Mouse (Mus musculus): Measurements from ENCODE around the gene Lonrf3. TPM values are rescaled to one million over a fixed set of nuclear protein-coding genes. Genes with fewer than 3 reads are reported as not detected.
A peak's percentile ranks its signal among the peaks of the same experiment; 100 is the strongest.

Lonrf3 gene
- 1.2 and 1.7 TPM in 2 replicates for polyA plus RNA-seq (2012; rRNA removed)

DNA sequence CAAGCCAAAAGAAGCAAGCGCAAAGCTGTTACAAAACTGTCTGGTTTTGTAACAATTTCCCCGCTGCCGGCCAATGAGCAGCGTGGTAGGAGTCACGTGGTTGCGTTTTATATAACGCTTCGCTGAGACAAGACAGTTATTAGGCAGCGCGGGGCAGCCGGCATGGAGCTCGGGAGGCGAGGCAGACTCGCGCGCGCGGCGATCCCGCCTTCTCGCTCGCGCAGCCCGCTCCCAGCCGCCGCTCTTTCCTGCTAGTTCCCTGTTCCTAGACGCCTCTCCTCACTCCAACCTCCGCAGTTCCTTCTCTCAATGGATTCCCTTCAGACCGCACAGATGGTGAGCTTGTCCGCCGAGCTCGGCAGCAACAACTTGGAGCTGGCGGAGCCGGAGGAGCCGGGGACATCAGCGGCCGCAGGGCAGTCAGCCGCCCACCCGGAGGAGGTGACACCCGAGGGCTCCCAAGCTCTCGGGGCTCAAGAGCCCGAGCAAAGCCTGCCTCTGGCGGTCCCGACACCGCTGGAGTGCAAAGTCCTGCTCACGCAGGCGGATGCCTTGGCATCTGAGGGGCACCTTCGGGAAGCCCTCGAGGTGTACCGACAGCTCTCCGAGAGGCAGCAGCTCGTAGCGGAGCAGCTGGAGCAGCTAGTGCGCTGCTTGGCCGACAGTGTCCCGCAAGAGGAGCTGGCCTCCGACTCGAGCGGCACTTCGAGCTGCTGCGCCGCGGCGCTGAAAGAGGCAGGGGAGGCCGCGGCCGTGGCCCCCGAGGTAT lies at the start of gene Lonrf3:
Gene Lonrf3 (plus strand): TSS at position 83 of the 769 bp plus-strand sequence.
- peak; percentile 60 for TF ChIP-seq POLR2A (IDR thresholded peaks at IDR 0.05; ENCODE audit: borderline replicate concordance, extremely low read depth, insufficient read depth, insufficient read length, poor library complexity, severe bottlenecking)
- TF ChIP-seq CTCF (IDR thresholded peaks at IDR 0.05; ENCODE audit: borderline replicate concordance, extremely low read depth, insufficient read depth, insufficient read length) = no peak
- DNase-seq (ENCODE audit: low read depth) = peak; percentile 87

- no peak for DNase-seq (ENCODE audit: low read depth)
- TF ChIP-seq POLR2A (IDR thresholded peaks at IDR 0.05; ENCODE audit: borderline replicate concordance, extremely low read depth, insufficient read depth, insufficient read length, poor library complexity, severe bottlenecking) (no peak), CTCF (IDR thresholded peaks at IDR 0.05; ENCODE audit: borderline replicate concordance, extremely low read depth, insufficient read depth, insufficient read length) (no peak)
Measured at GRCm38 (mm10) chrX:36278750-36279149, 49.4 kb upstream of the Lonrf3 start.

- TF ChIP-seq POLR2A (IDR thresholded peaks at IDR 0.05; ENCODE audit: borderline replicate concordance, extremely low read depth, insufficient read depth, insufficient read length, poor library complexity, severe bottlenecking) (no peak), CTCF (IDR thresholded peaks at IDR 0.05; ENCODE audit: borderline replicate concordance, extremely low read depth, insufficient read depth, insufficient read length) (no peak)
- DNase-seq (ENCODE audit: low read depth) = peak; percentile 30
Measured at GRCm38 (mm10) chrX:36311420-36311819, 16.7 kb upstream of the Lonrf3 start.

DNA sequence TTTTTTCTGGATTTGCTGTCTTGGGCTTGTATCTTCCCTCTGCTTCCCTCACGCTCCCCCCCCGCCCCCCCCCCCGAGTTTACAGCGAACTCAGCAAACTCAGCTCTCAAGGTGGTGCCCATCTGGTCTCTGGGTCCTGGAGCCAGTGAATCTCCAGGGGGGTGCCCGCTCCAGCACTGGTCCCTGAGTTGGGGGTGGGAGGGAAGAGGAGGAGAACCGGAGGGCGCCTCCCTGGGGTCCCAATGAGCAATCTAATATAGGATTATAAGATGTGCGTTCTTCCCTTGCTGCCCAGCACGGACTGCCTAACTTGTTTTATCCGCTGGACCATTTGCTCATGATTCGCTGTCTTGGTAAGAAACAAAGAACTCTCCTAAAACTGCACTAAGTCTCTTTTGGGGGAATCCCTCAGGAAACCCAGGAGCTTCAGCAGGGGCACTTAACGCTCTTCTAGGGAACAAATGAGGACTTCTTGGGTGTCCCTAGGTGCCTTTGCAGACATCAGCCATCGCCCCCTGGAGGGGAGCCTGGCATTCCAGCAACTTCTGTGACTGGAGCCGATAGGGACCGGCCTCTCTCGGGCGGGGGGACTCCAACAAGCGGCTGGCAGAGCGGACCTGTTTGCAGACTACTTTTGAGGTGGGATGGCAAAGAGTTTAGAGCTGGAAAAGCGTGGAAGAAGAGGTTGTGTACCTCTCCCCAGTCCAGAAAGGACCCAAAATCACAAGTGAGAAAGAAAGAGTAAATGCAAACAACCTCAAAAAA lies 480 bp upstream of the Lonrf3 start:
- peak; percentile 46 for DNase-seq (ENCODE audit: low read depth)
- TF ChIP-seq CTCF (IDR thresholded peaks at IDR 0.05; ENCODE audit: borderline replicate concordance, extremely low read depth, insufficient read depth, insufficient read length) (peak; percentile 26; the same call in 1 of the 2 replicates), POLR2A (IDR thresholded peaks at IDR 0.05; ENCODE audit: borderline replicate concordance, extremely low read depth, insufficient read depth, insufficient read length, poor library complexity, severe bottlenecking) (no peak)

DNA sequence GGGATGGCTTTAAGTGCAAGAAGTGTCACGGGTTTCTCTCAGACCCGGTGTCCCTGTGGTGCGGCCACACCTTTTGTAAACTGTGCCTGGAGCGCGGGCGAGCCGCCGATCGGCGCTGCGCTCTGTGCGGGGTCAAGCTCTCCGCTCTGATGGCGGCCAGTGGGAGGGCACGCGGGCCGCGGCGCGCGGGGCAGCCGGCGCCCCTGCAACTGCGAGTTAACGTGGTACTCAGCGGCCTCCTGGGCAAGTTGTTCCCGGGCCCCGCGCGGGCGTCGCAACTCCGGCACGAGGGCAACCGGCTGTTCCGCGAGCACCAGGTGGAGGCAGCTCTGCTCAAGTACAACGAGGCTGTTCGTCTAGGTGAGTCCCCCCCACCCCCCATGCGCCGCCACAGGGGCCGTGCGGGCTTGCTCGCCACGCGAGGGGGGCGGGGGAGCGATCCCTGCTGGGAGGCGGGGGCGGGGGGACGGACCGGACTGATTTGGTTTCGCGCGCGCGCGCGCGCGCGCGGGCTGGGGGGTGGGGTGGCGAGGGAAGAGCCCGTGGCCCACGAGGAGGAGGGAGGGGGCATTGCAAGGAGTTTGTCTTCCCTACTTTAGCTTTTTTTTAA lies 992 bp downstream of the Lonrf3 start:
- peak; percentile 21 for DNase-seq (ENCODE audit: low read depth)
- TF ChIP-seq CTCF (IDR thresholded peaks at IDR 0.05; ENCODE audit: borderline replicate concordance, extremely low read depth, insufficient read depth, insufficient read length) (no peak), POLR2A (IDR thresholded peaks at IDR 0.05; ENCODE audit: borderline replicate concordance, extremely low read depth, insufficient read depth, insufficient read length, poor library complexity, severe bottlenecking) (no peak)

DNA sequence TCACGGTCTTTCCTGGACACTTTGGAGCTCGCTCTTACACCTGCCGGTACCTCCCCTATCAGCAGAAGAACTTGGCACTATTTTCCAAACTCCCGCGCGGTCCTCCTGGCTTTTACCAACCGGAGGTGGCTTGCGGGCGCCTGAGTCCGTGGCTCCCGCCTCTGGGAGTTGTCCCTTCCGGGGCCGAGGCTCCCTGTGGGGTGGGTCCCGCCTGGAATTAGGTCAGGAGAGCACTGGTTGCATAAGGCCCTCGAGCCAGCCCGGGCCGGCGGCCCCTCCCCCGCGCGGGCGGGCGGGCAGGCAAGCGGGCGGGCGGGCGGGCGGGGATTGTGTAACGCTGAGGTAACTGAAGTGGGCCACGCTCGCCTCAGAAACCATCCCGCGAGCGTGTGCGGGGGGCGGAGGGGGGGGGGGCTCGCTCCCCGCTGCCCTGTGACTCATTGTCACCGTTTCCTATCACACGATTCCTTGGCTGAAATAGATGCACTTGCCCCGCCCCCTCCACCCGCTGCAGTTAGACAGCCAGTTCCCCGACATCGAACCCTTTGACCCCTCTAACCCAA lies 1.8 kb downstream of the Lonrf3 start:
- DNase-seq (ENCODE audit: low read depth) = peak; percentile 20
- TF ChIP-seq POLR2A (IDR thresholded peaks at IDR 0.05; ENCODE audit: borderline replicate concordance, extremely low read depth, insufficient read depth, insufficient read length, poor library complexity, severe bottlenecking) (no peak), CTCF (IDR thresholded peaks at IDR 0.05; ENCODE audit: borderline replicate concordance, extremely low read depth, insufficient read depth, insufficient read length) (no peak)

- DNase-seq (ENCODE audit: low read depth) = peak; percentile 67
- TF ChIP-seq CTCF (IDR thresholded peaks at IDR 0.05; ENCODE audit: borderline replicate concordance, extremely low read depth, insufficient read depth, insufficient read length) = no peak
- TF ChIP-seq POLR2A (IDR thresholded peaks at IDR 0.05; ENCODE audit: borderline replicate concordance, extremely low read depth, insufficient read depth, insufficient read length, poor library complexity, severe bottlenecking) = no peak
Measured at GRCm38 (mm10) chrX:36352446-36352845, 24.3 kb downstream of the Lonrf3 start.

- TF ChIP-seq POLR2A (IDR thresholded peaks at IDR 0.05; ENCODE audit: borderline replicate concordance, extremely low read depth, insufficient read depth, insufficient read length, poor library complexity, severe bottlenecking) (no peak), CTCF (IDR thresholded peaks at IDR 0.05; ENCODE audit: borderline replicate concordance, extremely low read depth, insufficient read depth, insufficient read length) (no peak)
- no peak for DNase-seq (ENCODE audit: low read depth)
Measured at GRCm38 (mm10) chrX:36385340-36385739, 57.2 kb downstream of the Lonrf3 start.

DNA sequence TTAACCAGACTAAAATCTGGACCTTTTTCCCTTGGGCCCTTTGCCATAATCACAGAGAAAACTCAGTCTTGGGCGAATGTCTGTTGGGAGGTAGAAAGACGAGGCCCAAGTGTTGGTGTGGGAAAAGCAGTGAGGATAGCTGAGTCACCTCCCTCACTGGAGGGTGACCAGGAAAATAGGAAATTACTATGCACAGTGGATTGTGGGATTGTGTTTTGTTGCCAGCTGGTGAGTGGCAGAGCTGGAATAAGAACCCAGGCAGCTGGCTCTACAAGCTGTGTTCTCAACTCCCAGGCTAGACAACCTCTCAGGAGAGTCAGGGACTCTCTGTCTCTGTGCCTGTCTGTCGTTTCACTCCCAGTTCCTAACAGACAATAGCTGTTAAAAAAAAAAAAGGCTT lies 61.8 kb downstream of the Lonrf3 start:
- DNase-seq (ENCODE audit: low read depth) = peak; percentile 46
- TF ChIP-seq POLR2A (IDR thresholded peaks at IDR 0.05; ENCODE audit: borderline replicate concordance, extremely low read depth, insufficient read depth, insufficient read length, poor library complexity, severe bottlenecking) (no peak), CTCF (IDR thresholded peaks at IDR 0.05; ENCODE audit: borderline replicate concordance, extremely low read depth, insufficient read depth, insufficient read length) (no peak)

DNA sequence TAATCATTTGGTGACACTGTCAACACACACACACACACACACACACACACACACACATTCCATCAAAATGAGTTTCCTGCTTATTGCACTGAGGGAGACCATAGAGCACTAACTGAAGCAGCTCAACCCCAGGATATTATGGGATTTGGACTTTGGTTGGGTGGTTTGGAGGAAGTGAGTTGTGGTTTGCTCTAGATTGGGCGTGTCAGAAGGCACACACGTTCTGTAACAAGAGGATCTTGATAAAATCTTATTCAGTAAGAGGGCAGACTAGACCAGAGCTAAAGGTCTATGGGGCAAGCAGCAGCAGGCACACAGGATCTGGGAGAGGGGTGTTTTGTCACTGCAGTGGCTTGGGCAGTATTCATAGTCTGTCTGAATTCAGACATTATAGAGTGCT lies 62.4 kb downstream of the Lonrf3 start:
- DNase-seq (ENCODE audit: low read depth) = no peak

DNA sequence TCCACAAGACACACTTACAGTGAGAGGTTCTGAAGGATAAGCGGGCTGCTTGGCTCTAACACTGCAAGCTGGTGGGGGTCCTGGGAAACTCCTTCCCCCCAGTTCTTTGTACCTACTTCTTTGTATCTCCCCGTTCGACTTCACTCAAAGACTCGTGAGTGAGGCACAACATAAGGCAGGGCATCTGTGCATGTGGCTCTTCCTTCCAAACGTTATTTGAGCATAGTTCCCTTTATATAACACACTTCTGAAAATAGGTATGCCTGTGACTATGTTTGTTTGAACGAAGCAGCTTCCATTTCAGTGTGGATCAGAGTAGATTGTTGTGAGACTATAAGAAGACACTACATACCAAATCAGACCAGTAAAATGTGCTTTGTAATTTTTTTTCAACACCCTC lies 64.5 kb downstream of the Lonrf3 start:
- TF ChIP-seq POLR2A (IDR thresholded peaks at IDR 0.05; ENCODE audit: borderline replicate concordance, extremely low read depth, insufficient read depth, insufficient read length, poor library complexity, severe bottlenecking) = no peak
- no peak for TF ChIP-seq CTCF (IDR thresholded peaks at IDR 0.05; ENCODE audit: borderline replicate concordance, extremely low read depth, insufficient read depth, insufficient read length)
- peak; percentile 15 for DNase-seq (ENCODE audit: low read depth)

More for the DNA sequence above, 62.4 kb downstream of the Lonrf3 start:
- TF ChIP-seq CTCF (IDR thresholded peaks at IDR 0.05; ENCODE audit: borderline replicate concordance, extremely low read depth, insufficient read depth, insufficient read length) (no peak), POLR2A (IDR thresholded peaks at IDR 0.05; ENCODE audit: borderline replicate concordance, extremely low read depth, insufficient read depth, insufficient read length, poor library complexity, severe bottlenecking) (no peak)
